Mouse (Mus musculus): ENCODE measurements around the gene Sema4a. TPM values are rescaled to one million over a fixed set of nuclear protein-coding genes. Genes with fewer than 3 reads are reported as not detected.
A peak's percentile ranks its signal among the peaks of the same experiment; 100 is the strongest.

Sema4a gene
- polyA plus RNA-seq (2011; ENCODE audit: insufficient read depth, insufficient read length, low read depth, missing spikeins) = 2.3 and 4.0 TPM in 2 replicates

DNA sequence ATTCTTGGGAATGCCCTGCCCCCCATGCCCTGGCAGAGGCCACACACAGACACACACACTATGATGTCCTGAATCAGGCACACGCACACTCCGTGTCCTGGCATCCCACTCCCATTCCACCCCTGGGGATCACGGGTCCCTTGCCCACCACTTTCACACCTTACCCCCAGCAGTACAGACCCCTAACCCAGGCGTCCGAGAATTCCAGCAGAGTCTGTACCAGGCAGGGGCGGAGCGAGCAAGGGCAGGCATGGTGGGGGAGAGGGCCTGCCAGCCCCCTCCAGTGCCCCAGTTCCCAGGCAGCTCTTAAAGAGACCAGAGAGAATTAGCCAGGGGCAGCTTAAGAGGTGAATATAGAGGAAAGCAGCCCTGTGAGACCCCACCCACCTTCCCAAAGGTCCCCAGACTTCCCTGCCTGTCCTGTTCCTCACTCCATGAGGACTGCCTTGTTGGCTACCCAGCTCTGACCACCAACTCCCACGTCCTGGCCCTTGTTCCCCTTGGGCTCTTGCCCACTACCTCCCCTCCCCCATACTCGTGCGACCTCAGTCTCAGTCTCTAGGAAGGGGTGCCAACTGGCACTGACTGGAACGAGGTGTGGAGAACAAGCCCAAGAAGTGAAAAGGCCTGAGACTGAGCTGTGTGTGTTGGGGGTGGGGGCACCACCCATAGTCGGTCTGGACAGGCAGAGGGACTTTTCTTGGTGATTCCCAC, at the start of gene Sema4a:
Sema4a (minus strand) TSS at position 200 of the 714 bp plus-strand sequence.
- H3K27ac ChIP-seq (ENCODE audit: insufficient read depth, low read length) = no peak within 1 kb of the TSS
- H3K27me3 ChIP-seq (ENCODE audit: control insufficient read depth, insufficient read depth, low read length, poor library complexity, severe bottlenecking) = no peaks in the 10 kb centered on the region
- no peak within 1 kb of the TSS for H3K4me3 ChIP-seq (ENCODE audit: low read depth, low read length)
- H3K36me3 ChIP-seq (ENCODE audit: control insufficient read depth, insufficient read depth, low read length, poor library complexity, severe bottlenecking) = no peaks in the 10 kb centered on the region
- H3K4me1 ChIP-seq (ENCODE audit: control insufficient read depth, insufficient read depth, low read length) = no peaks in the 10 kb centered on the region
- no peak for TF ChIP-seq POLR2A (IDR thresholded peaks at IDR 0.05; ENCODE audit: insufficient read depth, low read length)
- TF ChIP-seq EP300 (IDR thresholded peaks at IDR 0.05; ENCODE audit: insufficient read depth, low read depth, low read length) = no peak
- no peak for TF ChIP-seq CTCF (IDR thresholded peaks at IDR 0.05; ENCODE audit: low read depth, low read length)
- H3K9me3 ChIP-seq (replicated peaks; ENCODE audit: control insufficient read depth, insufficient read depth, low read length, poor library complexity, severe bottlenecking) = no peaks in the 10 kb centered on the region
- no peak within 1 kb of the TSS for H3K9ac ChIP-seq (ENCODE audit: low read depth, poor library complexity, severe bottlenecking)

DNA sequence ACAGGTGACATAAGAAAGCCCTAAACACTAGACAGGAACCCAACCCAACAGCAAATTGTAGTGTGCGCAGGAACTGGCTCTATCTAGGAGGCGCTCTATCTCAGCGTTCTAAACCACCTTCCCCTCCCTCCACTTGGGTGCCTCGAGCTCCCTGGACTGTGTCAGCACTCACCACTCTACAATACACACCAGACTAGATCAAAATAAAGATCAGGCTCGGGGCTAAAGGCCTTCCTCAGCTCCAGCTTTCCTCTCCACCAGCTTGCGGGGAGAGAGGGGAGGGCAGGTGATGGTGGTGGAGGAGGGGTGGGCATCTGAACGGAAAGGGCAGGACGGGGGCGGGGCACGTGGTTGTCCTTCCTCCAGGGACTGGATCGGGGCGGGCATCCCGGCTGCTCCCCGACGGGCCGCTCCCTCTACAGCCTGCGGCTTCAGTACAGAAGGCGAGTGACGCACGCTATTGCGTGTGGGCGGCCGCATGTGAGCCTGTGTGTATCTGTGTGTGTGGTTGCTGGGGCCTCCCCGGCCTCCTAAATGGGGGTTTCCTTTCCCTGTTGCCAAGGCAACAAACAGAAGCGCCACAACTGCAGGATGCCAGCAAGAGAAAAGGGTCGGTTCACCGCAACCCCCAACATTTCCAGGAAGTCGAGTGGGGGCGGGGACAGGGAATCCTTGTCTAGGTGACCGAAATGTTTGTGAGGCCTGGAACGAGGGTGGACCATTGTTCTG, 48.9 kb upstream of the Sema4a start, which contains the start of gene Lmna:
Lmna (minus strand) TSS at position 265 of the 729 bp plus-strand sequence.
- peaks cover 24% of the 10 kb centered on the region for H3K4me1 ChIP-seq (ENCODE audit: control insufficient read depth, insufficient read depth, low read length)
- H3K27ac ChIP-seq (ENCODE audit: insufficient read depth, low read length) = peak within 1 kb of the TSS; percentile 90
- no peaks in the 10 kb centered on the region for H3K9me3 ChIP-seq (replicated peaks; ENCODE audit: control insufficient read depth, insufficient read depth, low read length, poor library complexity, severe bottlenecking)
- H3K4me3 ChIP-seq (ENCODE audit: low read depth, low read length) = peak within 1 kb of the TSS; percentile 87
- TF ChIP-seq POLR2A (IDR thresholded peaks at IDR 0.05; ENCODE audit: insufficient read depth, low read length) = no peak
- no peaks in the 10 kb centered on the region for H3K36me3 ChIP-seq (ENCODE audit: control insufficient read depth, insufficient read depth, low read length, poor library complexity, severe bottlenecking)
- peak within 1 kb of the TSS; percentile 73 for H3K9ac ChIP-seq (ENCODE audit: low read depth, poor library complexity, severe bottlenecking)
- no peaks in the 10 kb centered on the region for H3K27me3 ChIP-seq (ENCODE audit: control insufficient read depth, insufficient read depth, low read length, poor library complexity, severe bottlenecking)

DNA sequence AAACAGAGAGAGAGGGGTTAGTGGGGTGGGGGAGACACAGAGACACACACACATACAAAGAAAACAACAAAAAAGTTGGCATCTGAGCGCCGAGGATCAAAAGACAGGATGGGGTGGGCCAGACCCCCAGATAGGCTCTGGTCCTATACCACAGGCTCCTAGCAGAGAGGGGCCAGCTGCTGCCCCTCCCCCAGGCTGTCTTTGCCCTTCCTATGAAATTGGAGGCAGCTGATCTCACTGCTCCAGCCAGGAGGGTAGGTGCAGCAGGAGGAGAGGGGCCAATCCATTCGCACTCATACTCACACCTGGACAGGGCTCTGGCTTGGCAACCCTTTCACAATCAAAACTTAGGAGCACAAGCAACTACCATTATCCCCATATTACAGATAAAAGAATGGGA, 48.3 kb upstream of the Sema4a start:
- H3K36me3 ChIP-seq (ENCODE audit: control insufficient read depth, insufficient read depth, low read length, poor library complexity, severe bottlenecking) = no peaks in the 10 kb centered on the region
- H3K4me3 ChIP-seq (ENCODE audit: low read depth, low read length) = peak overlapping the region; percentile 87
- H3K9me3 ChIP-seq (replicated peaks; ENCODE audit: control insufficient read depth, insufficient read depth, low read length, poor library complexity, severe bottlenecking) = no peaks in the 10 kb centered on the region
- peaks cover 18% of the 10 kb centered on the region for H3K4me1 ChIP-seq (ENCODE audit: control insufficient read depth, insufficient read depth, low read length)
- H3K27me3 ChIP-seq (ENCODE audit: control insufficient read depth, insufficient read depth, low read length, poor library complexity, severe bottlenecking) = no peaks in the 10 kb centered on the region
- peak overlapping the region; percentile 90 for H3K27ac ChIP-seq (ENCODE audit: insufficient read depth, low read length)
- H3K9ac ChIP-seq (ENCODE audit: low read depth, poor library complexity, severe bottlenecking) = peak overlapping the region; percentile 73
- TF ChIP-seq POLR2A (IDR thresholded peaks at IDR 0.05; ENCODE audit: insufficient read depth, low read length) = no peak
- no peak for TF ChIP-seq CTCF (IDR thresholded peaks at IDR 0.05; ENCODE audit: low read depth, low read length)
- TF ChIP-seq EP300 (IDR thresholded peaks at IDR 0.05; ENCODE audit: insufficient read depth, low read depth, low read length) = no peak

DNA sequence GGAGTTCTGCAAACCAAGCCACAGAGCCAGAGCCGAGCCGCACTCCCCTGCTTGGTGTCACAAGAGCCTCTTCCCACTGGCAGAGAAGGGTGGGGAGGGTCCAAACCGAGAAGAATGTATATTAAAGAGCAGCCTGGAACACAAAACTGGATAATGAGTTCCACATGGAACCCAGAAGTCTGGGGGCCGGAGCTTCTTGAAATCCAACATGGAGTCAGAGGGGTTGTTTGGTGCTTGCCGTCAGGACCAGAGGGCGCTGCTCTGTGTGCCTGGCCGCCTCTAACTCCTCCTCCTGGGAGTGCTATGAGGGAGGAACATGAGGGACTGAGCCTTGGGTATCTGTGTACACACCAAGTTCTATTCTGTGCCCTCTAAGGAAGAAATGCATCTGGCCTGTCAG, 44.8 kb upstream of the Sema4a start:
- H3K9ac ChIP-seq (ENCODE audit: low read depth, poor library complexity, severe bottlenecking) = peak overlapping the region; percentile 40
- no peaks in the 10 kb centered on the region for H3K36me3 ChIP-seq (ENCODE audit: control insufficient read depth, insufficient read depth, low read length, poor library complexity, severe bottlenecking)
- no peaks in the 10 kb centered on the region for H3K9me3 ChIP-seq (replicated peaks; ENCODE audit: control insufficient read depth, insufficient read depth, low read length, poor library complexity, severe bottlenecking)
- TF ChIP-seq EP300 (IDR thresholded peaks at IDR 0.05; ENCODE audit: insufficient read depth, low read depth, low read length) (no peak), POLR2A (IDR thresholded peaks at IDR 0.05; ENCODE audit: insufficient read depth, low read length) (no peak), CTCF (IDR thresholded peaks at IDR 0.05; ENCODE audit: low read depth, low read length) (no peak)
- peaks cover 3% of the 10 kb centered on the region for H3K4me1 ChIP-seq (ENCODE audit: control insufficient read depth, insufficient read depth, low read length)
- H3K27me3 ChIP-seq (ENCODE audit: control insufficient read depth, insufficient read depth, low read length, poor library complexity, severe bottlenecking) = no peaks in the 10 kb centered on the region
- peak overlapping the region; percentile 42 for H3K27ac ChIP-seq (ENCODE audit: insufficient read depth, low read length)
- peak overlapping the region; percentile 25 for H3K4me3 ChIP-seq (ENCODE audit: low read depth, low read length)

DNA sequence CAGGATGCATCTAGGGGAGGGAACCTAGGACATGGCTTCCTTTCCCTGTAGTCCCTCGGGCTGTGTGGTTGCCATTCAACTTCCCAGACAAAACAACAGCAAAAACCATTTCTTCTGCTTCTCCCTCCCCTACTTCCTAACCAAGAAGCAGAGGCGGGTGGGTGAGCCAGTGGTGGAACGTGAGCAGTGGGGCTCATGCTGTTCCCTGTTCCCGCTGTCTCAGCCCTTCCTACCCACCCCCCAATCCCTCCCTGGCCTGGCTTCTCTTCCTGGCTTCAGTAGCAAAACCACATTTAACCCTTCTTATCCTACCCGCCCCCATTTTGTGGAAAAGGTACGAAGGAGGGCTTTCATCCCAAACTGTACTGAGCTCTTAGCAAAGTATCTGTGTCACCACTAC, 44.1 kb upstream of the Sema4a start:
- peaks cover 4% of the 10 kb centered on the region for H3K4me1 ChIP-seq (ENCODE audit: control insufficient read depth, insufficient read depth, low read length)
- peak overlapping the region; percentile 40; the same call in 1 of the 2 replicates for H3K9ac ChIP-seq (ENCODE audit: low read depth, poor library complexity, severe bottlenecking)
- no peaks in the 10 kb centered on the region for H3K9me3 ChIP-seq (replicated peaks; ENCODE audit: control insufficient read depth, insufficient read depth, low read length, poor library complexity, severe bottlenecking)
- H3K4me3 ChIP-seq (ENCODE audit: low read depth, low read length) = no peak overlapping the region
- H3K27me3 ChIP-seq (ENCODE audit: control insufficient read depth, insufficient read depth, low read length, poor library complexity, severe bottlenecking) = no peaks in the 10 kb centered on the region
- H3K27ac ChIP-seq (ENCODE audit: insufficient read depth, low read length) = peak overlapping the region; percentile 42
- TF ChIP-seq POLR2A (IDR thresholded peaks at IDR 0.05; ENCODE audit: insufficient read depth, low read length) (no peak), EP300 (IDR thresholded peaks at IDR 0.05; ENCODE audit: insufficient read depth, low read depth, low read length) (no peak), CTCF (IDR thresholded peaks at IDR 0.05; ENCODE audit: low read depth, low read length) (no peak)
- no peaks in the 10 kb centered on the region for H3K36me3 ChIP-seq (ENCODE audit: control insufficient read depth, insufficient read depth, low read length, poor library complexity, severe bottlenecking)
